Mouse (Mus musculus) lung, embryonic 16.5 days (tissue): ENCODE measurements at regions not wholly inside any gene's neighbourhood (a gene's known extent, or its start where the extent isn't known, plus 50 kb on each side); places are given as distances from the start of the nearest gene placed in this dataset.

Experiments
- ATAC-seq: fragments of 200-750 bp; cut with Nextera tagmentation; 2 replicates; pipeline ENCODE4 v1.8.0; 2017; ENCODE audit warnings: low read depth, mild to moderate bottlenecking, moderate library complexity
- H3K27ac ChIP-seq: fragments of 300-500 bp; sonication (generic); 2 replicates; pipeline ENCODE4 v1.5.1; 2014; ENCODE audit warnings: mild to moderate bottlenecking, control low read depth, low read length
- H3K27me3 ChIP-seq: fragments of 300-500 bp; sonication (generic); 2 replicates; pipeline ENCODE4 v1.6.1; 2014; ENCODE audit warnings: low read depth, low read length, mixed read lengths; ENCODE audit not compliant: control insufficient read depth, insufficient read depth
- H3K36me3 ChIP-seq: fragments of 300-500 bp; sonication (generic); 2 replicates; pipeline ENCODE4 v1.6.1; 2014; ENCODE audit warnings: low read length; ENCODE audit not compliant: control insufficient read depth, insufficient read depth
- H3K4me1 ChIP-seq: fragments of 300-500 bp; sonication (generic); replicated peaks from 2 replicates; pipeline ENCODE4 v1.6.1; 2014; ENCODE audit warnings: low read length, mixed read lengths; ENCODE audit not compliant: control insufficient read depth, insufficient read depth
- H3K4me2 ChIP-seq: fragments of 300-500 bp; sonication (generic); 2 replicates; pipeline ENCODE4 v1.6.1; 2014; ENCODE audit warnings: low read depth, low read length, control low read depth
- H3K4me3 ChIP-seq: fragments of 300-500 bp; sonication (generic); 2 replicates; pipeline ENCODE4 v1.5.1; 2014; ENCODE audit warnings: mild to moderate bottlenecking, low read length, control low read depth
- H3K9ac ChIP-seq: fragments of 300-500 bp; sonication (generic); 2 replicates; pipeline ENCODE4 v1.6.1; 2014; ENCODE audit warnings: low read length, control low read depth
- H3K9me3 ChIP-seq: fragments of 300-500 bp; sonication (generic); 2 replicates; pipeline ENCODE4 v1.6.1; 2016; ENCODE audit warnings: low read length; ENCODE audit not compliant: control insufficient read depth
- WGBS: fragments of 180-500 bp; shearing (Covaris S2); extraction: QIAGEN DNeasy Blood & Tissue Kit; methylation state at CpG from one replicate; pipeline ENCODE4 v1.1.7; 2014; 5-methylcytosine and 5-hydroxymethylcytosine counted together

DNA sequence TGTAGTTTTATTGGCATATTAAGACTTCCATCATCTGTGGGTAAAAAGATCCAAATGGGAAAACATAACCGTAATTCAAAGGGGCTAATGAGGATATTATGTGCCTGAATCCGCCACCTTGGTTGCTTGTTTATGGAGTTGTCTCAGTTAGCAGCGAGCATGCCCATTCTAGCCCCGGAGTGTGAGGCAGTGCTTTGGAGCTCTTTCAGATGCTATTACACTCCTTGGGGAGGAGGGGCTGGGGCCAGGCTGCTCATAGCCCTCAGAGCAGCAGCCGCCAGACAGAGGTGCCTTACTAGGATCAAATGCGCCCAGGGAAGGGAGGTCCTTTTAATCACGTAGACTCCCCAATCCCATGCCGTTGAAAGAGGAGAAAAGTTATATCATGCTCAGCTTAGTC is 60.9 kb upstream of the Msx2 start:
- Histone ChIP-seq H3K27me3 (no peaks in the 10 kb centered on the region; the same call in 1 of the 2 replicates), H3K9ac (no peak overlapping the region), H3K27ac (no peak overlapping the region), H3K4me1 (no peaks in the 10 kb centered on the region), H3K9me3 (no peaks in the 10 kb centered on the region), H3K36me3 (no peaks in the 10 kb centered on the region), H3K4me2 (no peak overlapping the region), H3K4me3 (no peak overlapping the region)
- WGBS = 52% methylated on average over 8 of the region's 8 CpGs
- ATAC-seq = no peak

DNA sequence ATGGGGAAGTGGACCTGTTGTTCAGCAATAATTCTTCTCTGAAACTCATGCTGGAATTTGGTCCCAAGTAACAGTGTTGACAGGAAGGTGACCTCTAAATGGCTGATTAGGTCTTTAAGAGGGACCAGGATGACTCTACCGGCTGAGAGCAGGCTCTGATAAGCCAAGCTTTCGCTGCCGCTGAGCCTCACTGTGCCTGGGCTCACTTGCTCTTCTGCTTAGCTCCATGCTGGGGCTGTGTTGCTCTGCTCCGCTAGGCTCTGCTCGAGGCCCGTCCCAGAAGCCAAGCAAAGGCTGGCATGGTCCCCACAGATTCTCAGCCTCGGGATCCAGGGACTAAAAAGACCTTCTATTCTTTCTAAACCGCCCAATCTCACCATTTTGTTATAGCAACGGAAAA is 54.0 kb upstream of the Msx2 start:
- Histone ChIP-seq H3K4me1 (no peaks in the 10 kb centered on the region), H3K4me2 (no peak overlapping the region), H3K4me3 (no peak overlapping the region), H3K36me3 (no peaks in the 10 kb centered on the region), H3K9ac (no peak overlapping the region), H3K27ac (no peak overlapping the region), H3K9me3 (no peaks in the 10 kb centered on the region), H3K27me3 (no peaks in the 10 kb centered on the region)
- WGBS = 67% methylated on average over 9 of the region's 9 CpGs
- no peak for ATAC-seq

DNA sequence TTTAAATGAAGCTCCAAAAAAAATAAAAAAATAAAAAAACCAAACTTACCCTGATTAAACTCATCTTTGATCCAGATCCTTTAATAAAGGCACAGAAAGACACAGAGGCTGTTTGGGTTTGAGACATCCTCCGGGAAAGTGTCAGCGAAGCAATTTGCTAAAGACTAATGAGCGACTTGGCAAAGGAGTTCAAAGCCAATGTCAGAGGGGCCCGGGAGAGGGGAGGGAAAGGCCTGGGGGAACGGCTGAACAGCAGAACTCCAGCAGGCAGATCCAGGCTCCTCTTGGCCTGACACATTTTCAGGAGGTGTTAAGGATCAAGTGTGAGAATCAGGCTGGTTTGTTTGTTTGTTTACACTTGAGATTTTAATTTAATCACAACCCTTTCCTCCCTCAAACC is 49.9 kb upstream of the Msx2 start:
- no peak for ATAC-seq
- WGBS = 15% methylated on average over 5 of the region's 5 CpGs
- Histone ChIP-seq H3K36me3 (no peaks in the 10 kb centered on the region), H3K27ac (no peak overlapping the region), H3K9me3 (no peaks in the 10 kb centered on the region), H3K4me3 (no peak overlapping the region), H3K4me1 (peaks cover 4% of the 10 kb centered on the region; the same call in 1 of the 2 replicates), H3K9ac (no peak overlapping the region), H3K27me3 (no peaks in the 10 kb centered on the region), H3K4me2 (no peak overlapping the region)
